Mouse (Mus musculus): ENCODE data around the gene Ggt7. TPM values are rescaled to one million over a fixed set of nuclear protein-coding genes. Genes with fewer than 3 reads are reported as not detected.
A peak's percentile ranks its signal among the peaks of the same experiment; 100 is the strongest.

Gene Ggt7
- total and polyA plus RNA-seq, 2 experiments from 2014 or later = 110 to 203 TPM

GRCm38 (mm10) chr2:155536292-155536691 is 18.3 kb upstream of the Ggt7 start:
- no peak overlapping the region for H3K27ac ChIP-seq (ENCODE audit: low read depth, low read length)
- H3K9me3 ChIP-seq (ENCODE audit: low read length) = no peaks in the 10 kb centered on the region
- no peak overlapping the region for H3K4me3 ChIP-seq (ENCODE audit: low read depth, low read length)
- DNase-seq (ENCODE audit: low spot score) (no peak), ATAC-seq (ENCODE audit: low FRiP score) (no peak)
- H3K36me3 ChIP-seq (ENCODE audit: insufficient read depth, low read length) = no peaks in the 10 kb centered on the region
- TF ChIP-seq CTCF (IDR thresholded peaks at IDR 0.05) = no peak
- no peak overlapping the region for H3K9ac ChIP-seq (replicated peaks; ENCODE audit: low read length, poor library complexity, severe bottlenecking)
- no peaks in the 10 kb centered on the region for H3K27me3 ChIP-seq (ENCODE audit: insufficient read depth, low read length)
- H3K4me1 ChIP-seq (ENCODE audit: insufficient read depth, low read length) = no peaks in the 10 kb centered on the region
- no peak overlapping the region for H3K4me2 ChIP-seq (ENCODE audit: low read depth, low read length, poor library complexity, severe bottlenecking)

- WGBS = 83% methylated on average over 5 of the region's 5 CpGs
These were observed 9.3 kb upstream of the Ggt7 start for GRCm38 (mm10) chr2:155527367-155527766.

GRCm38 (mm10) chr2:155524378-155524777 is 6.3 kb upstream of the Ggt7 start:
- 55% methylated on average over 1 of the region's 1 CpGs for WGBS
- Histone ChIP-seq H3K4me3 (ENCODE audit: low read depth, low read length) (no peak overlapping the region), H3K9me3 (ENCODE audit: low read length) (no peaks in the 10 kb centered on the region), H3K4me2 (ENCODE audit: low read depth, low read length, poor library complexity, severe bottlenecking) (no peak overlapping the region), H3K27me3 (ENCODE audit: insufficient read depth, low read length) (no peaks in the 10 kb centered on the region), H3K27ac (ENCODE audit: low read depth, low read length) (no peak overlapping the region), H3K36me3 (ENCODE audit: insufficient read depth, low read length) (no peaks in the 10 kb centered on the region), H3K9ac (replicated peaks; ENCODE audit: low read length, poor library complexity, severe bottlenecking) (no peak overlapping the region), H3K4me1 (ENCODE audit: insufficient read depth, low read length) (no peaks in the 10 kb centered on the region)
- DNase-seq (ENCODE audit: low spot score) (no peak), ATAC-seq (ENCODE audit: low FRiP score) (no peak)
- no peak for TF ChIP-seq CTCF (IDR thresholded peaks at IDR 0.05)

More at GRCm38 (mm10) chr2:155527367-155527766, 9.3 kb upstream of the Ggt7 start:
- TF ChIP-seq CTCF (IDR thresholded peaks at IDR 0.05) = no peak
- no peaks in the 10 kb centered on the region for H3K36me3 ChIP-seq (ENCODE audit: insufficient read depth, low read length)
- H3K4me3 ChIP-seq (ENCODE audit: low read depth, low read length) = no peak overlapping the region
- H3K4me2 ChIP-seq (ENCODE audit: low read depth, low read length, poor library complexity, severe bottlenecking) = no peak overlapping the region
- H3K9ac ChIP-seq (replicated peaks; ENCODE audit: low read length, poor library complexity, severe bottlenecking) = no peak overlapping the region
- H3K4me1 ChIP-seq (ENCODE audit: insufficient read depth, low read length) = no peaks in the 10 kb centered on the region
- H3K27ac ChIP-seq (ENCODE audit: low read depth, low read length) = no peak overlapping the region
- ATAC-seq (ENCODE audit: low FRiP score) (no peak), DNase-seq (ENCODE audit: low spot score) (no peak)
- no peaks in the 10 kb centered on the region for H3K27me3 ChIP-seq (ENCODE audit: insufficient read depth, low read length)
- no peaks in the 10 kb centered on the region for H3K9me3 ChIP-seq (ENCODE audit: low read length)

GRCm38 (mm10) chr2:155523706-155524105 is 5.7 kb upstream of the Ggt7 start:
- no peak overlapping the region for H3K9ac ChIP-seq (replicated peaks; ENCODE audit: low read length, poor library complexity, severe bottlenecking)
- DNase-seq (ENCODE audit: low spot score) (no peak), ATAC-seq (ENCODE audit: low FRiP score) (no peak)
- no peaks in the 10 kb centered on the region for H3K27me3 ChIP-seq (ENCODE audit: insufficient read depth, low read length)
- H3K36me3 ChIP-seq (ENCODE audit: insufficient read depth, low read length) = no peaks in the 10 kb centered on the region
- 0 out of 2 replicates have a peak, but pooled peaks cover 2% of the 10 kb centered on the region for H3K4me1 ChIP-seq (ENCODE audit: insufficient read depth, low read length)
- H3K4me3 ChIP-seq (ENCODE audit: low read depth, low read length) = no peak overlapping the region
- H3K4me2 ChIP-seq (ENCODE audit: low read depth, low read length, poor library complexity, severe bottlenecking) = no peak overlapping the region
- no peaks in the 10 kb centered on the region for H3K9me3 ChIP-seq (ENCODE audit: low read length)
- TF ChIP-seq CTCF (IDR thresholded peaks at IDR 0.05) = no peak
- H3K27ac ChIP-seq (ENCODE audit: low read depth, low read length) = no peak overlapping the region
- WGBS = 69% methylated on average over 5 of the region's 5 CpGs

GRCm38 (mm10) chr2:155518531-155519270 is 664 bp upstream of the Ggt7 start:
- Histone ChIP-seq H3K4me3 (ENCODE audit: low read depth, low read length) (peak overlapping the region; percentile 78), H3K27me3 (ENCODE audit: insufficient read depth, low read length) (no peaks in the 10 kb centered on the region), H3K36me3 (ENCODE audit: insufficient read depth, low read length) (no peaks in the 10 kb centered on the region), H3K9ac (replicated peaks; ENCODE audit: low read length, poor library complexity, severe bottlenecking) (peak overlapping the region; percentile 73), H3K9me3 (ENCODE audit: low read length) (no peaks in the 10 kb centered on the region), H3K4me2 (ENCODE audit: low read depth, low read length, poor library complexity, severe bottlenecking) (peak overlapping the region; percentile 80), H3K27ac (ENCODE audit: low read depth, low read length) (peak overlapping the region; percentile 87), H3K4me1 (ENCODE audit: insufficient read depth, low read length) (0 out of 2 replicates have a peak, but pooled peaks cover 2% of the 10 kb centered on the region)
- DNase-seq (ENCODE audit: low spot score) (no peak), ATAC-seq (ENCODE audit: low FRiP score) (no peak)
- no peak for TF ChIP-seq CTCF (IDR thresholded peaks at IDR 0.05)
- WGBS = 23% methylated on average over 18 of the region's 18 CpGs

- peak; percentile 73 for DNase-seq (ENCODE audit: low spot score)
- WGBS = 17% methylated on average over 1 of the region's 1 CpGs
- Histone ChIP-seq H3K9me3 (ENCODE audit: low read length) (no peaks in the 10 kb centered on the region), H3K9ac (replicated peaks; ENCODE audit: low read length, poor library complexity, severe bottlenecking) (no peak overlapping the region), H3K27ac (ENCODE audit: low read depth, low read length) (no peak overlapping the region), H3K4me2 (ENCODE audit: low read depth, low read length, poor library complexity, severe bottlenecking) (no peak overlapping the region), H3K36me3 (ENCODE audit: insufficient read depth, low read length) (no peaks in the 10 kb centered on the region), H3K4me3 (ENCODE audit: low read depth, low read length) (no peak overlapping the region), H3K4me1 (ENCODE audit: insufficient read depth, low read length) (peaks cover 8% of the 10 kb centered on the region; the same call in 1 of the 2 replicates), H3K27me3 (ENCODE audit: insufficient read depth, low read length) (no peaks in the 10 kb centered on the region)
- no peak for ATAC-seq (ENCODE audit: low FRiP score)
- peak; percentile 99 for TF ChIP-seq CTCF (IDR thresholded peaks at IDR 0.05)
These were observed 2.1 kb downstream of the Ggt7 start for GRCm38 (mm10) chr2:155515941-155516340.

Measured in midbrain, postnatal 0 days (tissue).